Mouse (Mus musculus) embryonic facial prominence, embryonic 11.5 days (tissue): ENCODE data around the gene Mapk6. TPM values are rescaled to one million over a fixed set of nuclear protein-coding genes. Genes with fewer than 3 reads are reported as not detected.
"Not testable (repeated sequence)": the region's sequence is repeated elsewhere in the genome, so short reads cannot be mapped to it uniquely, and the experiment has no call there.

Source experiments
- ATAC-seq: fragments of 200-750 bp; cut with Nextera tagmentation; replicated peaks from 2 replicates; pipeline ENCODE4 v1.8.0; 2017; ENCODE audit warnings: low read depth; ENCODE audit not compliant: insufficient number of reproducible peaks, low FRiP score, low TSS enrichment
- DNase-seq: peaks from one replicate; pipeline ENCODE4 v3.0.0-alpha.2; 2015; ENCODE audit warnings: low spot score
- H3K27ac ChIP-seq: fragments of 300-500 bp; sonication (generic); replicated peaks from 2 replicates; pipeline ENCODE4 v1.5.1; 2014; ENCODE audit warnings: mild to moderate bottlenecking, low read depth, low read length, control low read depth
- H3K27me3 ChIP-seq: fragments of 300-500 bp; sonication (generic); 2 replicates; pipeline ENCODE4 v1.6.1; 2014; ENCODE audit warnings: mild to moderate bottlenecking, low read length, moderate library complexity, mixed read lengths; ENCODE audit not compliant: control insufficient read depth, insufficient read depth
- H3K36me3 ChIP-seq: fragments of 300-500 bp; sonication (generic); replicated peaks from 2 replicates; pipeline ENCODE4 v1.6.1; 2014; ENCODE audit warnings: low read depth, mild to moderate bottlenecking, low read length, moderate library complexity, mixed read lengths; ENCODE audit not compliant: control insufficient read depth, insufficient read depth
- H3K4me1 ChIP-seq: fragments of 300-500 bp; sonication (generic); 2 replicates; pipeline ENCODE4 v1.6.1; 2014; ENCODE audit warnings: low read length, mixed read lengths; ENCODE audit not compliant: control insufficient read depth, insufficient read depth
- H3K4me2 ChIP-seq: fragments of 300-500 bp; sonication (generic); 2 replicates; pipeline ENCODE4 v1.6.1; 2014; ENCODE audit warnings: low read depth, mild to moderate bottlenecking, control low read depth, low read length, moderate library complexity
- H3K4me3 ChIP-seq: fragments of 300-500 bp; sonication (generic); 2 replicates; pipeline ENCODE4 v1.5.1; 2014; ENCODE audit warnings: low read depth, low read length, control low read depth
- H3K9ac ChIP-seq: fragments of 300-500 bp; sonication (generic); replicated peaks from 2 replicates; pipeline ENCODE4 v1.6.1; 2014; ENCODE audit warnings: mild to moderate bottlenecking, control low read depth, low read length
- H3K9me3 ChIP-seq: fragments of 300-500 bp; sonication (generic); replicated peaks from 2 replicates; pipeline ENCODE4 v1.6.1; 2016; ENCODE audit warnings: mild to moderate bottlenecking, low read length, inconsistent platforms, mixed read lengths; ENCODE audit not compliant: control insufficient read depth
- WGBS: fragments of 180-500 bp; shearing (Covaris S2); extraction: QIAGEN DNeasy Blood & Tissue Kit; methylation state at CpG from one replicate; pipeline ENCODE4 v1.1.7; 2014; 5-methylcytosine and 5-hydroxymethylcytosine counted together
- polyA plus RNA-seq: library from polyadenylated mRNA; unstranded; fragments of >200 nt; fragmentation: Nextera tagmentation; extraction: Ambion mirVana; gene quantifications from 2 replicates; pipeline ENCODE4 v1.2.1, GENCODE M21; 2014

The Mapk6 gene
- polyA plus RNA-seq, 1 experiment from 2014 or later, result 152 TPM

DNA sequence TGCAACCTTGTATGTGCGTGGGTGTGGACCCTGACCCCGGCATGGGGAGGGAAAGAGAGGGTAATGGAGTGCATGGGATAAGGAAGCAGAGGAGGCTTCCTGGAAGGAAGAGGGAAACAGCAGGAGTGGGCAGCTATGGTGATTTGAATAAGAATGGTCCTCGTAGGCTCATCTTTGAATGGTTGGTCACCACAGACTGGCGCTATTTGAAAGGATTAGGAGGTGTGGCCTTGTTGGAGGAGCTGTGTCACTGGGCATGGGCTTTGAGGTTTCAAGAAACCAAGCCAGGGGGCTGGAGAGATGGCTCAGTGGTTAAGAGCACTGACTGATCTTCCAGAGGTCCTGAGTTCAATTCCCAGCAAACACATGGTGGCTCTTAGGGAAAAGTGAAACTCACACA lies 44.6 kb downstream of the Mapk6 start:
- H3K4me2 ChIP-seq, result no peak overlapping the region
- H3K4me1 ChIP-seq, result no peaks in the 10 kb centered on the region

DNA sequence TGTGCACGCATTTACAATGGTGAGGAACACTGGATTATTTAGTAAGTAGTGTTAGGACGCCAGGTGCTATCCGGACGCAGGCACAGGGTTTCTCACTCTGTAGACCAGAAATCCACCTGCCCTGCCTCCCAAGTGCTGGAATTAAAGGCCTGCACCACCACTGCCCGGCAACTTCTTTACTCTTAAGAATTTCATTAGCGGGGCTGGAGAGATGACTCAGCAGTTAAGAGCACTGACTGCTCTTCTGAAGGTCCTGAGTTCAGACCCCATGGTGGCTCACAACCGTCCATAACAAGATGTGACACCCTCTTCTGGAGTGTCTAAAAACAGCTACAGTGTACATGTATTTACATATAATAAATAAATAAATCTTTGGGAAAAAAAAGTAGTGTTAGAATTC lies 46.1 kb downstream of the Mapk6 start:
- not testable (repeated sequence) for H3K9me3 ChIP-seq, ATAC-seq, H3K27ac ChIP-seq, H3K4me2 ChIP-seq, H3K4me3 ChIP-seq, H3K27me3 ChIP-seq, H3K9ac ChIP-seq, H3K36me3 ChIP-seq, H3K4me1 ChIP-seq, DNase-seq
- 68% methylated on average over 7 of the region's 7 CpGs for WGBS

More for the DNA sequence above, 44.6 kb downstream of the Mapk6 start:
- Histone ChIP-seq H3K9ac (no peak overlapping the region), H3K4me3 (no peak overlapping the region), H3K27ac (no peak overlapping the region), H3K9me3 (no peaks in the 10 kb centered on the region), H3K36me3 (no peaks in the 10 kb centered on the region), H3K27me3 (no peaks in the 10 kb centered on the region)
- ATAC-seq, result no peak
- no peak for DNase-seq
- 83% methylated on average over 4 of the region's 4 CpGs for WGBS

DNA sequence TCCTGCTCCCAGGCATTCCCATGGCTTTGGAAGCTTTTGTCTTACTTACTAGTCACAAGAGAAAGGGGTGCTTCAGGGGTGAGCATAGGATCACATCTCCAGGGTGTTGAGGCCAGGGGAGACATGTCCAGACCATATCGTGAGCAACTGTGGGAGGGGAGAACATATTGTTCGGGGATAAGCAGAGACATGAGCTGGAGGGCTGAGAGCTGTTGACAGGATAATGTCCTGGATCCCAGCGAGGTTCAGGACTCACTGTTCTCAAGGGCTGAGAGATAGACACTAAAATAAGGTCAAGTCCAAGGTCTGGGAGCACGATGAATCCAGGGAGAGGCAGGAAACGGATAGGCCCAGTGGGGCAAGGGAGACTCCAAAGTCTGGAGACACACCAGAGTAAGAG lies 46.8 kb downstream of the Mapk6 start:
- ATAC-seq (no peak), DNase-seq (no peak)
- Histone ChIP-seq H3K36me3 (no peaks in the 10 kb centered on the region), H3K4me2 (no peak overlapping the region), H3K9ac (no peak overlapping the region), H3K4me3 (no peak overlapping the region), H3K4me1 (no peaks in the 10 kb centered on the region), H3K27ac (no peak overlapping the region), H3K27me3 (no peaks in the 10 kb centered on the region), H3K9me3 (no peaks in the 10 kb centered on the region)
- WGBS, result 72% methylated on average over 5 of the region's 5 CpGs

DNA sequence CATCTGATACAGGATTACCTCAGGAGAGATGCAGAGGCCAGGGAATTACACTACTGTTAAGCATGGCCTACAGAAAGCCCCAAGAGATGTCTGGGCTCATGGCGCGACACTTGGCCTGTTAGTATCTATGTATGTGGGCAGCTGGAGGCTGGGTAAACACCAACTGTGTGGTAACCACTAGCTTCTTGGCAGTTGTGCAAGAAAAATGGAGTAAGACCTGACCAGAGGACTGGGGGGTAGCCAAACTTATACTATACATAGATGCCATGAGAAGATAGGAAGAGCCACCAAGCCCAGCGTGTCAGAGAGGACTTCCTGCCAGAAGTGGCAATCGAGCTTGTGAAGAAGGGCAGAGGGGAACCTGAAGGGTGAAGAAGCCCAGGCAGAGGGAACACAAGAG lies 47.6 kb downstream of the Mapk6 start:
- 84% methylated on average over 4 of the region's 4 CpGs for WGBS
- Histone ChIP-seq H3K4me2 (no peak overlapping the region), H3K4me1 (no peaks in the 10 kb centered on the region), H3K27ac (no peak overlapping the region), H3K9me3 (no peaks in the 10 kb centered on the region), H3K36me3 (no peaks in the 10 kb centered on the region), H3K4me3 (no peak overlapping the region), H3K27me3 (no peaks in the 10 kb centered on the region), H3K9ac (no peak overlapping the region)
- DNase-seq, result no peak
- no peak for ATAC-seq

DNA sequence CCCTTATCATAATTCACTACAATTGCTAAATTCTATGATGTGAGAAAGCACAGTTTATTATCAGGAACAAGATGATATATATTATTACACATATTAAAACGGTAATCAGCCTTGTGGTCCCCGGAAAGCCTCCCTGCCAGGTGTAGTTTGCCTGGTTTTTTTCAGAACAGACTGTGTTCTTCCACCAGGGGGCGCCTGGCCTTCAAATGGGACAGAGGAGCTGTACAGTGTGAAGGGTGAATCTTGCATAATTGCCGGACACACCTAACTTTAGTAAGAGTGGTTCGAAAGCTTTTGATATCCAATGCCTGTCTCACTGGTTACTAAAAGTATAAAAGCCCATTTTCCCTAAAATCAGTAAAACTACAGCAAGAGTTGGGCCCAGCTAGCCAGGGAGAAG lies 48.1 kb downstream of the Mapk6 start:
- no peak for ATAC-seq
- Histone ChIP-seq H3K4me1 (no peaks in the 10 kb centered on the region), H3K4me3 (no peak overlapping the region), H3K36me3 (no peaks in the 10 kb centered on the region), H3K27ac (no peak overlapping the region), H3K9ac (no peak overlapping the region), H3K4me2 (no peak overlapping the region), H3K27me3 (no peaks in the 10 kb centered on the region), H3K9me3 (no peaks in the 10 kb centered on the region)
- DNase-seq, result peak; percentile 77
- 40% methylated on average over 5 of the region's 5 CpGs for WGBS

DNA sequence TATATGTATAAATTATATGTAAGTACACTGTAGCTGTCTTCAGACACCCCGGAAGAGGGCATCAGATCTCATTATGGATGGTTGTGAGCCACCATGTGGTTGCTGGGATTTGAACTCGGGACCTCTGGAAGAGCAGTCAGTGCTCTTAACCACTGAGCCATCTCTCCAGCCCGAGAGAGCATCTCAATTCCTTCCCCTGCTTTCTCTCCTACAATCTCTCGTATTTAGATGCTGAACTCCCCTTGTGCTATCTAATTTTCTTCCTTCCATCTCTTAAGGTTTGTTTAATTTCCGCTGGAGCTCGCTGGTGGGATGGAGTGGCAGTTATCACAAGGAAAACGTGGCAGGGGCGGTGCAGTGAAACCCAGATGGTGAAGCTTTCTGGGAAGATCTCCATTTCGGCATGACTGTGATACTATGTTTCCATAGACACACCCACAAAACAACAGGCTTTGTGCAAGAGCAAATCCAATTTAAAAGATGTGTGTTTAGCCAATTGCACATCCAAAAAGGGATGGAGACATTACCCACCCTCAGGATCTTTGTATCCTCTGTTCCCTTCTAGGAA lies 52.6 kb downstream of the Mapk6 start:
- H3K9ac ChIP-seq, result no peak overlapping the region
- H3K4me2 ChIP-seq, result no peak overlapping the region
- no peak overlapping the region for H3K27ac ChIP-seq
- no peaks in the 10 kb centered on the region for H3K4me1 ChIP-seq
- H3K36me3 ChIP-seq, result no peaks in the 10 kb centered on the region
- DNase-seq (no peak), ATAC-seq (no peak)
- no peaks in the 10 kb centered on the region for H3K27me3 ChIP-seq
- H3K4me3 ChIP-seq, result no peak overlapping the region
- H3K9me3 ChIP-seq, result no peaks in the 10 kb centered on the region
- 75% methylated on average over 9 of the region's 9 CpGs for WGBS

DNA sequence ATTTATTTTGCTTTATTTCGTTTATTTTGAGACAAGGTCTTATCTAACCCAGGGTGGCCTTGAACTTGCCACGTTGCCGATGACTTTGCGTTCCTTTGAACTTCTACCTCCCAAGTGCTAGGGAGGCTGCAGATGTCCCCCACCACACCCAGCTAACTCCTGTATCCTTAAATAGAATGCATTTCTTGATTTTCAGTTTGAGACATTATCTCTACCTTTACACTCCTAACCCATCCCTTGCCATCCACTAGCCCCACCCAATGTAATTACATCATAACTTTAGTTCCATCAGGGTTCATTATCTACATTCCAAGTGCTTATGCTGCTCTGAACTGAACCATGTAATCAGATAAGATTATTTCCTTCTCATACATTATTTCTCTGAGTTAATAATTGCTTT lies 54.0 kb downstream of the Mapk6 start:
- no peaks in the 10 kb centered on the region for H3K9me3 ChIP-seq
- no peak for ATAC-seq
- WGBS, result 85% methylated on average over 4 of the region's 4 CpGs
- no peaks in the 10 kb centered on the region for H3K27me3 ChIP-seq
- H3K9ac ChIP-seq, result no peak overlapping the region
- H3K4me1 ChIP-seq, result no peaks in the 10 kb centered on the region
- H3K4me3 ChIP-seq, result no peak overlapping the region
- DNase-seq, result no peak
- no peak overlapping the region for H3K4me2 ChIP-seq
- H3K36me3 ChIP-seq, result no peaks in the 10 kb centered on the region
- H3K27ac ChIP-seq, result no peak overlapping the region

DNA sequence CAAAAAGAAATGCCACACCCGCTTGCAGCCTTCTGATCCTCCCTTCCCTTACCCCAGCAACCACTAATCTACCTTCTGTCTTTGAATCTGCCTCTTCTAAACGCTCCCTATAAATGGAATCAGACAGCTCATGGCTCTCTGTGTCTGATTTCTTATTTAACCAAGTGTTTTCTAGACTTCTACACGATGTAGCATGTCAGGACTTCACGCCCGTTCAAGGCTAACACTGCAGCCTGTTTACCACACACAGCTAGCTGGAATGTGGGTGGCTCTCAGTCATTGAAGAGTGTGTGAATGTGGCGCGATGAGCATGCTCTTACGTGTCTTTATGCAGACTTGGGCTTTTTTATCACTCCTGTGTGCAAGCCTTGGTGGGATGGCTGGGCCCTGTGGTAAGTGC lies 56.7 kb downstream of the Mapk6 start:
- no peak for ATAC-seq
- whole genome bisulfite sequencing, result 71% methylated on average over 8 of the region's 8 CpGs

More for the DNA sequence above, 56.7 kb downstream of the Mapk6 start:
- Histone ChIP-seq H3K4me3 (no peak overlapping the region), H3K27ac (no peak overlapping the region), H3K27me3 (no peaks in the 10 kb centered on the region), H3K4me2 (no peak overlapping the region), H3K9me3 (no peaks in the 10 kb centered on the region), H3K9ac (no peak overlapping the region), H3K36me3 (no peaks in the 10 kb centered on the region), H3K4me1 (no peaks in the 10 kb centered on the region)
- DNase-seq, result peak; percentile 4
